8 mouse cellular contexts compared by ENCODE assay signal in genomic region chr6:119329215-119329714, GRCm38 (mm10). TPM values are rescaled to one million over a fixed set of nuclear protein-coding genes. Genes with fewer than 3 reads are reported as not detected.
A peak's percentile ranks its signal among the peaks of the same experiment; 100 is the strongest.
DNase-seq lines count a peak whose midpoint lies in the region; ATAC-seq lines count a peak whose summit lies in the region.

No protein-coding gene starts in this region.

- DNase-seq in urinary bladder, postnatal 14 days (ENCODE audit: low spot score) = peak; percentile 24
- DNase-seq in urinary bladder, postnatal 10 days (ENCODE audit: low spot score) = no peak
- DNase-seq in kidney, adult 8-10 months = peak; percentile 50 to 91
- DNase-seq in left cerebral cortex, postnatal 4 days = peak; percentile 93
- no peak for DNase-seq in testis, postnatal 14 days (ENCODE audit: low spot score)
- no peak for DNase-seq in gastrocnemius, adult 18-20 months (ENCODE audit: low spot score)

- WGBS in neural tube, embryonic 13.5 days = 2% methylated on average over 8 of the region's 8 CpGs

- peak; percentile 77 for ATAC-seq in frontal cortex, adult (ENCODE audit: low TSS enrichment)
- peak; percentile 67 for ATAC-seq in neural tube, embryonic 13.5 days (ENCODE audit: low read depth)

- H3K36me3 ChIP-seq in neural tube, embryonic 13.5 days = no peaks in the 10 kb centered on the region

- H3K4me1 ChIP-seq in neural tube, embryonic 13.5 days (replicated peaks) = peaks cover 57% of the 10 kb centered on the region

- peak overlapping the region; percentile 77 for H3K9ac ChIP-seq in neural tube, embryonic 13.5 days

- peaks cover 59% of the 10 kb centered on the region for H3K27me3 ChIP-seq in neural tube, embryonic 13.5 days

- peak overlapping the region; percentile 52 for H3K4me3 ChIP-seq in neural tube, embryonic 13.5 days

- intact Hi-C loops in left cerebral cortex, postnatal 4 days (cut with DNase I) = loop anchor here (5.0 kb wide), 1 partner anchor 107 kb away; no protein-coding TSS in a partner anchor

- peak overlapping the region; percentile 78 for H3K4me2 ChIP-seq in neural tube, embryonic 13.5 days

- peak overlapping the region; percentile 49 for H3K27ac ChIP-seq in neural tube, embryonic 13.5 days (replicated peaks)

- no peaks in the 10 kb centered on the region for H3K9me3 ChIP-seq in neural tube, embryonic 13.5 days

RNA-seq across cellular contexts. Expression of gene Lrtm2, which starts 1.3 kb away (rescaled TPM):
- total RNA-seq in left cerebral cortex, postnatal 4 days (2021) = 10 to 100 TPM; 21.5 to 22.5 TPM
- 3.4 and 3.8 TPM in 2 replicates for polyA plus RNA-seq in neural tube, embryonic 13.5 days (2015; fragmentation: Nextera tagmentation; extraction: Ambion mirVana)
- 1 to 10 TPM in 1 of 2 experiments, under 1 TPM in 1; 0.33 to 2.4 TPM for total RNA-seq in gastrocnemius, adult 18-20 months (2021)

Comparison
In these comparisons a context has a peak if more than half of its experiments do, and no peak if none do; other contexts are left out.
1. DNase-seq: peak in urinary bladder, postnatal 14 days (single experiment), kidney, adult 8-10 months (2 of 2) and left cerebral cortex, postnatal 4 days (single experiment); none in urinary bladder, postnatal 10 days (single experiment), testis, postnatal 14 days (single experiment) and gastrocnemius, adult 18-20 months (single experiment).
2. RNA of gene Lrtm2, which starts 1.3 kb away (total RNA-seq): 21.5 to 22.5 TPM in left cerebral cortex, postnatal 4 days; 0.33 to 2.4 TPM in gastrocnemius, adult 18-20 months; every median in the first group is over 4 times any median in the second.